ENCODE assay signal across 9 mouse cellular contexts in the genomic region with DNA sequence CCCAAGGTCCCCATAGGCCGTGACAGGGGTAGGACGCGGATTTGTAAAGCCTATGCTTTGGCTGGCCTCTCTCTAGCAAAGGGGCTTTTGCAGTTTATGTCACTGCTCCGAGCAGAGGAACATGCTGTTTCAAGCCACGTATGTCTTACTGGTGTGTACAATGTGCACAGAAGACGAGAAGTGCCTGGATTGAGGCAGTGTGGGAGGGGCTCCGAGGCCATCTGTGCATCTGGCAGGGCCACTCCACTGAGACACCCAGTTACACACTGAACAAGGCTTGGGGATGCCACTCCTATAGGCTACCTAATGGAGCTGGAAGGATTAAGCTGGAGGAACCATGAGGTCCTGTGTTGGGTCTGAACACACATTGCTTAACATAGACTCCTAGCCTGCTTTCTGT. TPM values are rescaled to one million over a fixed set of nuclear protein-coding genes. Genes with fewer than 3 reads are reported as not detected.
DNase-seq lines count a peak whose midpoint lies in the region; ATAC-seq and TF ChIP-seq lines count a peak whose summit lies in the region.
"Had no signal": no experiment of that assay in that cellular context is flagged by ENCODE, and none has a peak within 500 bp of the region (broad histone marks: within the 10 kb centered on the region; RNA-seq: fewer than 3 reads in every experiment).

No protein-coding gene starts in this region.

- H3K4me1 ChIP-seq in heart, embryonic 13.5 days: peaks cover 31% of the 10 kb centered on the region
- H3K4me1 ChIP-seq in liver, postnatal 0 days (ENCODE audit: insufficient read depth): 0 out of 2 replicates have a peak, but pooled peaks cover 5% of the 10 kb centered on the region

- no peak for ATAC-seq in heart, embryonic 13.5 days (ENCODE audit: extremely low read depth, insufficient number of reproducible peaks, low FRiP score, low TSS enrichment)
- ATAC-seq in liver, postnatal 0 days: no peak

- peak; percentile 45 to 70 for DNase-seq in cerebellum, postnatal 14 days
- no peak for DNase-seq in cerebellum, adult 9-10 months
- peak; percentile 65 for DNase-seq in MN1 (ENCODE audit: low spot score)
- no peak for DNase-seq in liver, postnatal 0 days
- no peak for DNase-seq in adrenal gland, adult 18-20 months (ENCODE audit: low spot score in 2 of 2)
- no peak for DNase-seq in urinary bladder, postnatal 10 days (ENCODE audit: low spot score)
- no peak for DNase-seq in right cerebral cortex, postnatal 14 days

- H3K27ac ChIP-seq in heart, embryonic 13.5 days (replicated peaks): peak overlapping the region; percentile 75
- 0 out of 2 replicates have a peak overlapping the region, but pooled peaks have one; percentile 7 for H3K27ac ChIP-seq in liver, postnatal 0 days (ENCODE audit: low read depth)

- peak overlapping the region; percentile 30 for H3K4me2 ChIP-seq in heart, embryonic 13.5 days
- no peak overlapping the region for H3K4me2 ChIP-seq in liver, postnatal 0 days (ENCODE audit: low read depth, low read length)

- H3K9me3 ChIP-seq in heart, embryonic 13.5 days: no peaks in the 10 kb centered on the region
- no peaks in the 10 kb centered on the region for H3K9me3 ChIP-seq in liver, postnatal 0 days (ENCODE audit: low read length)

- peak overlapping the region; percentile 4; the same call in 1 of the 2 replicates for H3K9ac ChIP-seq in heart, embryonic 13.5 days
- no peak overlapping the region for H3K9ac ChIP-seq in liver, postnatal 0 days (replicated peaks)

- no peak overlapping the region for H3K4me3 ChIP-seq in heart, embryonic 13.5 days
- H3K4me3 ChIP-seq in liver, postnatal 0 days (ENCODE audit: low read depth, low read length): no peak overlapping the region

- WGBS in heart, embryonic 13.5 days: 68% methylated on average over 7 of the region's 7 CpGs
- 70% methylated on average over 7 of the region's 7 CpGs for WGBS in liver, postnatal 0 days (ENCODE audit: insufficient replicate concordance)

- no peak for TF ChIP-seq CTCF in liver, postnatal 0 days (IDR thresholded peaks at IDR 0.05; ENCODE audit: low read depth)

- no peaks in the 10 kb centered on the region for H3K36me3 ChIP-seq in heart, embryonic 13.5 days
- no peaks in the 10 kb centered on the region for H3K36me3 ChIP-seq in liver, postnatal 0 days (replicated peaks; ENCODE audit: insufficient read depth, low read length)

- no peaks in the 10 kb centered on the region for H3K27me3 ChIP-seq in heart, embryonic 13.5 days (replicated peaks)
- no peaks in the 10 kb centered on the region for H3K27me3 ChIP-seq in liver, postnatal 0 days (ENCODE audit: insufficient read depth, low read length)

- TF ChIP-seq EP300 in liver, postnatal 0 days (IDR thresholded peaks at IDR 0.05; ENCODE audit: low read depth): no peak

RNA-seq across cellular contexts. Expression of a gene that starts 17.1 kb away (rescaled TPM):
- not detected in 2 replicates for polyA plus RNA-seq in heart, embryonic 13.5 days (2015; fragmentation: Nextera tagmentation; extraction: Ambion mirVana)
- not detected in 2 replicates for polyA plus RNA-seq in liver, postnatal 0 days (2015; fragmentation: Nextera tagmentation; extraction: Ambion mirVana)
- total RNA-seq in adrenal gland, adult 18-20 months (2021): not detected
- total RNA-seq: left cerebral cortex, postnatal 25 days had no signal

RNA-seq across cellular contexts. Expression of a gene that starts 31.6 kb away (rescaled TPM):
- polyA plus RNA-seq in heart, embryonic 13.5 days (2015; fragmentation: Nextera tagmentation; extraction: Ambion mirVana): 4.7 and 5.0 TPM in 2 replicates
- 0.51 and 0.72 TPM in 2 replicates for polyA plus RNA-seq in liver, postnatal 0 days (2015; fragmentation: Nextera tagmentation; extraction: Ambion mirVana)
- under 1 TPM; 0.43 to 0.48 TPM for total RNA-seq in adrenal gland, adult 18-20 months (2021)

Comparison
In these comparisons a context has a peak if more than half of its experiments do, and no peak if none do; other contexts are left out.
1. DNase-seq: peak in cerebellum, postnatal 14 days (2 of 2) and MN1 (single experiment); none in cerebellum, adult 9-10 months (single experiment), liver, postnatal 0 days (single experiment), adrenal gland, adult 18-20 months (0 of 2), urinary bladder, postnatal 10 days (single experiment) and right cerebral cortex, postnatal 14 days (single experiment).